Mouse (Mus musculus) liver, embryonic 14.5 days (tissue): ENCODE results near the gene Itm2b. TPM values are rescaled to one million over a fixed set of nuclear protein-coding genes. Genes with fewer than 3 reads are reported as not detected.
A peak's percentile ranks its signal among the peaks of the same experiment; 100 is the strongest.

Experiments used
- ATAC-seq: fragments of 200-750 bp; cut with Nextera tagmentation; 2 replicates; pipeline ENCODE4 v1.8.0; 2017; ENCODE audit warnings: moderate number of reproducible peaks, mild to moderate bottlenecking, moderate library complexity; ENCODE audit not compliant: insufficient read depth
- DNase-seq, 3 experiments: peaks; one replicate each; pipeline ENCODE4 v3.0.0-alpha.2; 2012 to 2013; ENCODE audit warnings: low read depth in 3 of 3, low spot score in 3 of 3
- H3K27ac ChIP-seq: fragments of 300-500 bp; sonication (generic); 2 replicates; pipeline ENCODE4 v1.5.1; 2014; ENCODE audit warnings: moderate library complexity, mild to moderate bottlenecking, control low read depth, inconsistent platforms
- H3K27me3 ChIP-seq: fragments of 300-500 bp; sonication (generic); 2 replicates; pipeline ENCODE4 v1.6.1; 2014; ENCODE audit warnings: mild to moderate bottlenecking, low read length, moderate library complexity; ENCODE audit not compliant: control insufficient read depth, insufficient read depth
- H3K36me3 ChIP-seq: fragments of 300-500 bp; sonication (generic); replicated peaks from 2 replicates; pipeline ENCODE4 v1.6.1; 2014; ENCODE audit warnings: low read depth; ENCODE audit not compliant: control insufficient read depth, insufficient read depth
- H3K4me1 ChIP-seq, 2 experiments: fragments of 200-500 bp in 1 of 2; fragments of 300-500 bp in 1 of 2; sonication (generic) in 1 of 2; replicated peaks; 2 replicates each; pipeline ENCODE4 v1.6.1; 2012 to 2014; ENCODE audit warnings: antibody characterized with exemption in 1 of 2, inconsistent platforms in 1 of 2, low read length in 1 of 2; ENCODE audit not compliant: control insufficient read depth in 2 of 2, insufficient read depth in 2 of 2
- H3K4me2 ChIP-seq: fragments of 300-500 bp; sonication (generic); 2 replicates; pipeline ENCODE4 v1.6.1; 2014; ENCODE audit warnings: low read depth, mild to moderate bottlenecking, control low read depth, moderate library complexity
- H3K4me3 ChIP-seq, 2 experiments: fragments of 200-500 bp in 1 of 2; fragments of 300-500 bp in 1 of 2; sonication (generic) in 1 of 2; 2 replicates each; pipeline ENCODE4 v1.5.1; 2012 to 2014; ENCODE audit warnings: low read depth in 2 of 2, low read length in 2 of 2, mild to moderate bottlenecking in 2 of 2, control low read depth in 1 of 2, inconsistent platforms in 1 of 2, moderate library complexity in 1 of 2; ENCODE audit not compliant: insufficient read depth in 1 of 2
- H3K9ac ChIP-seq: fragments of 300-500 bp; sonication (generic); replicated peaks from 2 replicates; pipeline ENCODE4 v1.6.1; 2014; ENCODE audit warnings: mild to moderate bottlenecking, control low read depth, moderate library complexity
- H3K9me3 ChIP-seq: fragments of 300-500 bp; sonication (generic); 2 replicates; pipeline ENCODE4 v1.6.1; 2016; ENCODE audit warnings: low read length, mixed read lengths; ENCODE audit not compliant: control insufficient read depth
- CTCF ChIP-seq: IDR thresholded peaks from 2 replicates; pipeline ENCODE4 v1.5.1; 2016; ENCODE audit warnings: antibody characterized with exemption, low read depth, control low read depth
- EP300 ChIP-seq: IDR thresholded peaks from 2 replicates; pipeline ENCODE4 v1.6.1; 2016; ENCODE audit warnings: antibody characterized with exemption, low read depth
- WGBS: fragments of 180-500 bp; shearing (Covaris S2); extraction: QIAGEN DNeasy Blood & Tissue Kit; methylation state at CpG from one replicate; pipeline ENCODE4 v1.1.7; 2014; ENCODE audit not compliant: insufficient replicate concordance; 5-methylcytosine and 5-hydroxymethylcytosine counted together
- polyA plus RNA-seq, 2 experiments: library from polyadenylated mRNA; depleted of rRNA in 1 of 2; stranded (reverse) in 1 of 2; unstranded in 1 of 2; fragments of >200 nt; fragmentation: Nextera tagmentation in 1 of 2; extraction: Ambion mirVana in 1 of 2; gene quantifications; 2 replicates each; pipeline versions ENCODE4 v1.2.1 to v1.2.3; 2012 to 2014

The Itm2b gene
- polyA plus RNA-seq, 2 experiments: 206 to 396 TPM

DNA sequence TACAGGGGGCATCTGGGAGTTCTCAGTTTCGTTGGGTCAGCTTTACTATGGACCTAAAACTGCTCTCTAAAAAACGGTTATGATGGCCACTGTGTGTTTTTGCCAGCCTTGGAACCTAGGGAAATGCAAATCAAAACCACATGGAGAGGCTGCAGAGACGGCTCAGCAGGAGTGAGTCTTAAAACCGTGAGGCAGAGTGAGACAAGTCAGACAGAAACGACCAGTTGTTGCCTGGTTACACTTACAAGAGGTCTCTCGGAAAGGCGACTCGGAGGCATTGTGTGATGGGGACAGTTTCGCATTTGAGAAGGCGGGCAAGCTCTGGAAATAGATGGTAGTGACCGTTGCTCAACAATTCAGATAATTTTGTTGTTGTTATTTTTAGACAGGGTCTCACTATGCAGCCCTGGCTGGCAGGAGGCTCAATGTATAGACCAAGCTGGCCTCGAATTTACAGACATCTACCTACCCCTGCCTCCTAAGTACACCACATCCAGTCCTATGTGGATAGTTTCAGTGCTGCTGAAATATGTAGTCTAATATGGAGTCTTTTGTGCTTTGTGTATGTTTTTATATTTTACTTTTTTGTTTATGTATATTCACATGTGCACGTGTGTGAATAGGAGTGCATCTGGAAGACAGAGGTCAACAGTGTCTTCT lies 30.4 kb upstream of the Itm2b start:
- WGBS: 60% methylated on average over 13 of the region's 13 CpGs
- ATAC-seq (no peak), DNase-seq (no peak)

DNA sequence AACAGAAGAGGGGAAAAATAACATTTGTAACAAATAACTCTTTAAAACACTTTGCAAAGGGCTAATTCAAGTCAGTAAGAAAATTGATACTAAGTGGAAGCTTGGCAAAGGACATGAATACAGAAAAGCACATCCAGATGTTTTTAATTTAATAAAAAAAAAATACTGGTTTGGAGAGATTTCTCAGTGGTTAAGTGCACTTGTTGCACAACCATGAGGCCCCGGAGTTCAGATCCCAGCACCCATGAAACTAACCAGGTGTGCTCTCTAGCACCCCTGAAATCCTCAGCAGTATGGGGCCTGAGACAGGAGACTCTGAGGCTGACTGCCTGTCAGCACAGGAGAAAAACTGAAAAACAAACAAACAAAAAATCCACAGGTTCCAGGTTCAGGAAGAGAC lies 26.6 kb upstream of the Itm2b start:
- Histone ChIP-seq H3K27me3 (no peaks in the 10 kb centered on the region), H3K4me1 (peaks cover 0 to 6% of the 10 kb centered on the region in 2 experiments; a peak in 1 of 4 replicates), H3K4me3 (no peak overlapping the region), H3K36me3 (no peaks in the 10 kb centered on the region), H3K9me3 (no peaks in the 10 kb centered on the region), H3K4me2 (no peak overlapping the region), H3K27ac (no peak overlapping the region), H3K9ac (no peak overlapping the region)
- DNase-seq (no peak), ATAC-seq (no peak)
- TF ChIP-seq EP300 (no peak), CTCF (no peak)
- 64% methylated on average over 1 of the region's 1 CpGs for WGBS

More for the DNA sequence above, 30.4 kb upstream of the Itm2b start:
- H3K9ac ChIP-seq: no peak overlapping the region
- H3K36me3 ChIP-seq: no peaks in the 10 kb centered on the region
- no peak overlapping the region for H3K4me2 ChIP-seq
- H3K4me3 ChIP-seq: no peak overlapping the region
- no peaks in the 10 kb centered on the region for H3K9me3 ChIP-seq
- no peak overlapping the region for H3K27ac ChIP-seq
- H3K4me1 ChIP-seq: peaks cover 0 to 4% of the 10 kb centered on the region in 2 experiments; a peak in 1 of 4 replicates
- TF ChIP-seq EP300: no peak
- no peak for TF ChIP-seq CTCF
- no peaks in the 10 kb centered on the region for H3K27me3 ChIP-seq

DNA sequence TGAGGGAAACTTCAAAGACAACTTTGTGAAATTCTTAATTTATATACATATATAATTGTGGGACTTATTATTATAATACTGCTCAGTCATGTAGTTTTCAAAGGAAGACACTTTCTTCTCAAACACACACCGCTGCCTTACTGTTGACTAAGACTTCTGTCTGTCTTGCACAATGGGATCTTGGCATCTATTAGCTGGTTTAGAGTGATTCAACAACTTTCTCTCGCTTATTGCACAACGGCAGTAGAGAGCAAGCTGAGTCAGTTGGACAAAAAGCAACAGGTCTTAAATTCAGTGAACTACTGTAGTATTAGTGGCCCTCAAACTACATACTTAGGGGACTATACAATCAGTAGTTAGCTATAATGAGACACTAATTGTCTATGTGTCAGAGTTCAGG lies 25.0 kb upstream of the Itm2b start:
- Histone ChIP-seq H3K9me3 (no peaks in the 10 kb centered on the region), H3K4me2 (no peak overlapping the region), H3K9ac (no peak overlapping the region), H3K36me3 (no peaks in the 10 kb centered on the region), H3K27ac (no peak overlapping the region), H3K4me1 (peaks cover 0 to 6% of the 10 kb centered on the region in 2 experiments; a peak in 1 of 4 replicates), H3K27me3 (no peaks in the 10 kb centered on the region), H3K4me3 (no peak overlapping the region)
- ATAC-seq (no peak), DNase-seq (peak in 1 of 3 experiments; percentile 32)
- WGBS: 66% methylated on average over 3 of the region's 3 CpGs
- TF ChIP-seq CTCF (no peak), EP300 (no peak)

DNA sequence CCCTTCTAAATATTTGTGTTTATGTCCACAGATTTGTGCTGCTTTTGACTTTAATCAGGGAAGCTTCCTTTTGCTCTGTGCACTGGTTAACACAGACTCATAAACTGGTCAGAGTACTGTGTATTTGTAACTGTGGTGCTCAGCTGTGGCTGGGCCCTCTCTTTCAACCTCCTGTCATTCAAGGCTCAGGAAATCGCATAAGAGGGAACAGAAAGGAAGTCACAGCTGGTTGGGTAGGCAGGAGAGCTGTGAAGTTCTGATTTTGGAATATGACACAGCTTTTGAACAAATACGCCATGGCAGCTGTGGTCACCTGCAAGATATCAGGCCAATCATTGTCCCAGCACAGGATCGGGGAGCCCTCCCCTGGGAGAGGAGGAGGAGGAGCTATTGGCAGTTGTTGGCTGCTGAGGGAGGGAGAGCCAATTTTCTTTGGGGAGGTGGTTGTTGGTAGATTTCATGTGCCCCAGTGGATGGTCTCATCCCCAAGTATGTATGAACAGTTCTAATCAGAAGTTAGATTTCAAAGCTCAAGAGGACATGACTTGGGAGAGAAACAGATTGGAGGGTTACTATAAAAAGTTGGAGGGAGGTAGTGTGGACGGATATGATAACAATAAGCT lies 23.2 kb upstream of the Itm2b start:
- Histone ChIP-seq H3K9me3 (no peaks in the 10 kb centered on the region), H3K9ac (no peak overlapping the region), H3K27ac (no peak overlapping the region), H3K36me3 (no peaks in the 10 kb centered on the region), H3K27me3 (no peaks in the 10 kb centered on the region), H3K4me1 (peaks cover 0 to 7% of the 10 kb centered on the region in 2 experiments; a peak in 1 of 4 replicates), H3K4me2 (no peak overlapping the region), H3K4me3 (no peak overlapping the region)
- TF ChIP-seq CTCF: no peak
- DNase-seq: no peak
- no peak for ATAC-seq
- 28% methylated on average over 4 of the region's 4 CpGs for WGBS

DNA sequence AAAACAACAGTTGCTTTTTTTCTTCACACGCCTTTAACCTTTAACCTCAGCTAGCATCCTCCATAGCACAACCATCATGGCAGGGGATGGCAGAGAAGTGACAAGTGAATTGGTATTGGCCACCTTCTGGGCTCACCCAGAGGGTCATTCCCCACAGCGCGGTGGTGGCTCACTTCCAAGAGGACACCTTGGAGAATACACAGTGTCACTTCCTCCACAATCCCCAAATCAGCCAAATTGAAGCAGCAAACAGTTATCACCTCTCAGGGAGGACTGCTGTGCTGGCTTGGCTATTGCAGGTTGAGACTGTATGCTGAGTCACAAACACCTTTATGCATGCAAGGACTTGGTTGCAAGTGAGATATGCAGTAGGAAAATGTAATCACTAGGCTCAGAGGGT lies 18.9 kb upstream of the Itm2b start:
- Histone ChIP-seq H3K9me3 (no peaks in the 10 kb centered on the region), H3K4me3 (no peak overlapping the region), H3K4me1 (peaks cover 0 to 28% of the 10 kb centered on the region in 2 experiments; a peak in 3 of 4 replicates), H3K36me3 (no peaks in the 10 kb centered on the region), H3K9ac (no peak overlapping the region), H3K4me2 (no peak overlapping the region), H3K27ac (no peak overlapping the region), H3K27me3 (no peaks in the 10 kb centered on the region)
- 50% methylated on average over 3 of the region's 3 CpGs for WGBS
- DNase-seq (no peak), ATAC-seq (no peak)
- TF ChIP-seq CTCF: no peak
- no peak for TF ChIP-seq EP300
